Mouse (Mus musculus) myocyte (in vitro differentiated cells): Measurements from ENCODE around the gene Cd5.

Source experiments
- CEBPB ChIP-seq: IDR thresholded peaks from 2 replicates; pipeline ENCODE4 v1.6.1; 2011; ENCODE audit warnings: mild to moderate bottlenecking, moderate library complexity; ENCODE audit not compliant: poor library complexity, insufficient read depth, severe bottlenecking
- E2F4 ChIP-seq: IDR thresholded peaks from one replicate; pipeline ENCODE4 v1.6.1; 2011; ENCODE audit warnings: mild to moderate bottlenecking, control low read depth, moderate library complexity; ENCODE audit not compliant: insufficient read depth
- MAX ChIP-seq: IDR thresholded peaks from one replicate; pipeline ENCODE4 v1.6.1; 2011; ENCODE audit warnings: low read depth, mild to moderate bottlenecking, control low read depth
- MYOD1 ChIP-seq, 3 experiments: IDR thresholded peaks; one replicate each; pipeline ENCODE4 v1.6.1; 2011; ENCODE audit warnings: control low read depth in 2 of 3, low read depth in 2 of 3, mild to moderate bottlenecking in 2 of 3, moderate library complexity in 1 of 3; ENCODE audit not compliant: insufficient read length in 2 of 3, control insufficient read depth in 1 of 3
- MYOG ChIP-seq, 3 experiments: IDR thresholded peaks; one replicate each; pipeline ENCODE4 v1.6.1; 2011; ENCODE audit warnings: control low read depth in 2 of 3, low read depth in 2 of 3, mild to moderate bottlenecking in 2 of 3; ENCODE audit not compliant: insufficient read length in 2 of 3, control insufficient read depth in 1 of 3, insufficient read depth in 1 of 3
- POLR2A ChIP-seq: IDR thresholded peaks from one replicate; pipeline ENCODE4 v1.6.1; 2011; ENCODE audit warnings: low read depth, mild to moderate bottlenecking, control low read depth, moderate library complexity; ENCODE audit not compliant: insufficient read length
- POLR2AphosphoS2 ChIP-seq: IDR thresholded peaks from one replicate; pipeline ENCODE4 v1.6.1; 2011; ENCODE audit warnings: low read depth, control low read depth; ENCODE audit not compliant: insufficient read length
- REST ChIP-seq: IDR thresholded peaks from one replicate; pipeline ENCODE4 v1.6.1; 2011; ENCODE audit warnings: mild to moderate bottlenecking, control low read depth, moderate library complexity; ENCODE audit not compliant: insufficient read depth, insufficient read length
- SRF ChIP-seq: IDR thresholded peaks from one replicate; pipeline ENCODE4 v1.6.1; 2011; ENCODE audit warnings: low read depth; ENCODE audit not compliant: control insufficient read depth, insufficient read length
- TCF12 ChIP-seq: IDR thresholded peaks from one replicate; pipeline ENCODE4 v1.6.1; 2011; ENCODE audit warnings: mild to moderate bottlenecking, control low read depth; ENCODE audit not compliant: poor library complexity, insufficient read depth, severe bottlenecking

- TF ChIP-seq MAX (no peak), POLR2A (no peak), MYOD1 (IDR thresholded peaks at IDR 0.05; ENCODE audit: control insufficient read depth in 1 of 3, insufficient read length in 2 of 3, low read depth in 2 of 3) (no peak), TCF12 (no peak), E2F4 (no peak), SRF (no peak), CEBPB (no peak), POLR2AphosphoS2 (no peak), MYOG (IDR thresholded peaks at IDR 0.05; ENCODE audit: control insufficient read depth in 1 of 3, insufficient read depth in 1 of 3, insufficient read length in 2 of 3, low read depth in 2 of 3) (no peak), REST (no peak)
These were observed 26.2 kb downstream of the Cd5 start for GRCm38 (mm10) chr19:10712646-10713045.
